Mouse (Mus musculus) T-helper 17 cell (primary cell): Measurements from ENCODE around the gene Iqsec3.

ENCODE experiments used
- in situ Hi-C, 2 experiments: fragments of 300-600 bp; cut with MboI, MseI; formaldehyde crosslinking; loops; 1 replicate in 1 of 2; 2 replicates in 1 of 2; pipeline ENCODE4 v1.15.1; 2025; ENCODE audit warnings: high pct_unique_total_duplicates in 2 of 2

Gene Iqsec3

GRCm38 (mm10) chr6:121473093-121473821 is at the start of gene Iqsec3:
Gene Iqsec3 (minus strand): TSS chr6:121473678.
- in situ Hi-C loops, result loop anchor here in 1 of 2 experiments (10.0 kb wide), 1 partner anchor 1372 kb away; no protein-coding TSS in a partner anchor

- in situ Hi-C loops, result no loop called here
Observed at GRCm38 (mm10) chr6:121522106-121522705, 48.7 kb upstream of the Iqsec3 start.

- in situ Hi-C loops, result no loop called here
Observed at GRCm38 (mm10) chr6:121521030-121521429, 47.6 kb upstream of the Iqsec3 start.

- in situ Hi-C loops, result no loop called here
Observed at GRCm38 (mm10) chr6:121519896-121520295, 46.4 kb upstream of the Iqsec3 start.

GRCm38 (mm10) chr6:121519266-121519810 is 45.9 kb upstream of the Iqsec3 start:
- in situ Hi-C loops, result no loop called here

GRCm38 (mm10) chr6:121517726-121518125 is 44.2 kb upstream of the Iqsec3 start:
- in situ Hi-C loops, result no loop called here

GRCm38 (mm10) chr6:121510381-121510780 is 36.9 kb upstream of the Iqsec3 start:
- in situ Hi-C loops, result no loop called here

- in situ Hi-C loops, result loop anchor here in 1 of 2 experiments (5.0 kb wide), 1 partner anchor 47 kb away; no protein-coding TSS in a partner anchor
Observed at GRCm38 (mm10) chr6:121509871-121510270, 36.4 kb upstream of the Iqsec3 start.

GRCm38 (mm10) chr6:121508266-121508665 is 34.8 kb upstream of the Iqsec3 start:
- in situ Hi-C loops, result loop anchor here in 1 of 2 experiments (5.0 kb wide), 1 partner anchor 49 kb away; no protein-coding TSS in a partner anchor

- in situ Hi-C loops, result no loop called here
Observed at GRCm38 (mm10) chr6:121501044-121501638, 27.7 kb upstream of the Iqsec3 start.

- in situ Hi-C loops, result no loop called here
Observed at GRCm38 (mm10) chr6:121499856-121500255, 26.4 kb upstream of the Iqsec3 start.

GRCm38 (mm10) chr6:121498819-121499535 is 25.5 kb upstream of the Iqsec3 start:
- in situ Hi-C loops, result no loop called here

GRCm38 (mm10) chr6:121495606-121496005 is 22.1 kb upstream of the Iqsec3 start:
- in situ Hi-C loops, result no loop called here

GRCm38 (mm10) chr6:121495026-121495425 is 21.5 kb upstream of the Iqsec3 start:
- in situ Hi-C loops, result no loop called here

GRCm38 (mm10) chr6:121494319-121494718 is 20.8 kb upstream of the Iqsec3 start:
- in situ Hi-C loops, result no loop called here

- in situ Hi-C loops, result no loop called here
Observed at GRCm38 (mm10) chr6:121491339-121491738, 17.9 kb upstream of the Iqsec3 start.

- in situ Hi-C loops, result loop anchor here in 1 of 2 experiments (10.0 kb wide), 1 partner anchor 1373 kb away; no protein-coding TSS in a partner anchor
Observed at GRCm38 (mm10) chr6:121472273-121472672, 1.2 kb downstream of the Iqsec3 start.

GRCm38 (mm10) chr6:121468235-121468634 is 5.2 kb downstream of the Iqsec3 start:
- in situ Hi-C loops, result no loop called here

- in situ Hi-C loops, result no loop called here
Observed at GRCm38 (mm10) chr6:121462628-121463340, 10.7 kb downstream of the Iqsec3 start.

- in situ Hi-C loops, result no loop called here
Observed at GRCm38 (mm10) chr6:121457381-121457780, 16.1 kb downstream of the Iqsec3 start.

- in situ Hi-C loops, result no loop called here
Observed at GRCm38 (mm10) chr6:121456651-121457050, 16.8 kb downstream of the Iqsec3 start.
